Mouse (Mus musculus) embryonic facial prominence, embryonic 12.5 days (tissue): Measurements from ENCODE around the gene Heca. TPM values are rescaled to one million over a fixed set of nuclear protein-coding genes. Genes with fewer than 3 reads are reported as not detected.
"Not testable (repeated sequence)": the region's sequence is repeated elsewhere in the genome, so short reads cannot be mapped to it uniquely, and the experiment has no call there.

Source experiments
- ATAC-seq: fragments of 200-750 bp; cut with Nextera tagmentation; 2 replicates; pipeline ENCODE4 v1.8.0; 2017; ENCODE audit not compliant: insufficient number of reproducible peaks, insufficient read depth, low FRiP score, low TSS enrichment
- H3K27ac ChIP-seq: fragments of 300-500 bp; sonication (generic); 2 replicates; pipeline ENCODE4 v1.5.1; 2016; ENCODE audit warnings: mild to moderate bottlenecking
- H3K27me3 ChIP-seq: fragments of 300-500 bp; sonication (generic); 2 replicates; pipeline ENCODE4 v1.6.1; 2016; ENCODE audit warnings: mild to moderate bottlenecking, moderate library complexity
- H3K36me3 ChIP-seq: fragments of 300-500 bp; sonication (generic); 2 replicates; pipeline ENCODE4 v1.6.1; 2016; ENCODE audit warnings: mild to moderate bottlenecking
- H3K4me1 ChIP-seq: fragments of 300-500 bp; sonication (generic); 2 replicates; pipeline ENCODE4 v1.6.1; 2016
- H3K4me2 ChIP-seq: fragments of 300-500 bp; sonication (generic); replicated peaks from 2 replicates; pipeline ENCODE4 v1.6.1; 2016; ENCODE audit warnings: mild to moderate bottlenecking, moderate library complexity
- H3K4me3 ChIP-seq: fragments of 300-500 bp; sonication (generic); 2 replicates; pipeline ENCODE4 v1.5.1; 2016; ENCODE audit warnings: mild to moderate bottlenecking
- H3K9ac ChIP-seq: fragments of 300-500 bp; sonication (generic); 2 replicates; pipeline ENCODE4 v1.6.1; 2016; ENCODE audit warnings: mild to moderate bottlenecking, moderate library complexity
- H3K9me3 ChIP-seq: fragments of 300-500 bp; sonication (generic); 2 replicates; pipeline ENCODE4 v1.6.1; 2016; ENCODE audit warnings: mild to moderate bottlenecking, moderate library complexity
- WGBS: fragments of 180-500 bp; shearing (Covaris S2); methylation state at CpG from one replicate; pipeline ENCODE4 v1.1.7; 2016; 5-methylcytosine and 5-hydroxymethylcytosine counted together
- polyA plus RNA-seq: library from polyadenylated mRNA; unstranded; fragments of >200 nt; fragmentation: Nextera tagmentation; extraction: Ambion mirVana; gene quantifications from 2 replicates; pipeline ENCODE4 v1.2.1, GENCODE M21; 2016

Gene Heca
- polyA plus RNA-seq: 4.9 TPM in 2 replicates

DNA sequence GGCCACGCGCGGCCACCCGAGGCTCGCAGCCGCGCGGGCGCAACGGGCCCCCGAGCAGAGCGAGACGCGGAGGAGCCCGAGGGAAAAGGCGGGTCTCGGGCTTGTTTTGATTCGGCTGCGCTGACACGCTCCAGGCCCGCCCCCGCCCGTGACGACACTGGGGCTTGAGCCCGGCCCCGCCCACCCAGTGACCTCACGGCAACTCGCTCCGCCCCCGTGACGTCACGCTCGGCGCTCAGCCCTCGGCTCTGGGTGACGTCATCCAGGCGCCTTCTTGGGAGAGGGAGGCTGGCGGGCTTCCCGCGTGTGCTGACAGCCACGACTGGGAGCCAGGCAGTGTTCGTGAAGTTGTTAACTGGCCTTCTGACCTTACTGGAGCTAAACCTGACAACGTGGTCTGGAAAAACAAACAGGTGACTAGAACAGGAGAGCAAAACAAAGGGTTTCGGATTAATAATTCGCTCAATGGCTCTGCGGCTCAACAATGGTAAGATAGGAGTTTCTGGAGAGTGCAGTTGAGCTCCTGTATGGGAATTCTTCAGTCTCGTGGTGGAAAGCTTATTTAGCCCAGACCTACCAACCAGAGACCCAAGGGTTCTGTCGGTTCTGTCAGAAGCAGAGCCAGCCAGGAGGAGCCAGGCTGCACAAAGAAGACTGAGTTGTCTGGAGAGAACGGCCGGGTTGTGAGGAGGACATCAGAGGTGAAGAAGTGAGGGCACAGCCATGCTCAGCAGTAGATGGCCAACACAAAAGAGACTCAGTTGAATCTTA lies at the start of gene Heca:
Heca (minus strand) TSS at position 108 of the 771 bp plus-strand sequence.
- WGBS: 11% methylated on average over 36 of the region's 50 CpGs

GRCm38 (mm10) chr10:17990576-17990975 lies 42.7 kb upstream of the Heca start:
- H3K9me3 ChIP-seq: no peaks in the 10 kb centered on the region
- H3K4me2 ChIP-seq: no peak overlapping the region
- no peak overlapping the region for H3K27ac ChIP-seq
- H3K4me3 ChIP-seq: no peak overlapping the region
- H3K36me3 ChIP-seq: no peaks in the 10 kb centered on the region
- WGBS: 86% methylated on average over 4 of the region's 4 CpGs
- H3K4me1 ChIP-seq: no peaks in the 10 kb centered on the region
- ATAC-seq: no peak
- H3K27me3 ChIP-seq: no peaks in the 10 kb centered on the region
- H3K9ac ChIP-seq: no peak overlapping the region

More for the DNA sequence above, at the start of gene Heca:
- Histone ChIP-seq H3K9me3 (no peaks in the 10 kb centered on the region; the same call in 1 of the 2 replicates), H3K4me3 (peak within 1 kb of the TSS; percentile 86), H3K4me1 (peaks cover 5% of the 10 kb centered on the region; the same call in 1 of the 2 replicates), H3K9ac (peak within 1 kb of the TSS; percentile 89), H3K27ac (peak within 1 kb of the TSS; percentile 88), H3K36me3 (no peaks in the 10 kb centered on the region), H3K27me3 (no peaks in the 10 kb centered on the region), H3K4me2 (peak within 1 kb of the TSS; percentile 54)
- ATAC-seq: peak; percentile 94

- Histone ChIP-seq H3K36me3 (no peaks in the 10 kb centered on the region), H3K4me1 (no peaks in the 10 kb centered on the region), H3K9ac (no peak overlapping the region), H3K27me3 (no peaks in the 10 kb centered on the region), H3K4me2 (no peak overlapping the region), H3K27ac (no peak overlapping the region), H3K9me3 (no peaks in the 10 kb centered on the region), H3K4me3 (no peak overlapping the region)
- ATAC-seq: no peak
- WGBS: 77% methylated on average over 6 of the region's 6 CpGs
These were observed 41.3 kb upstream of the Heca start for GRCm38 (mm10) chr10:17989136-17989535.

DNA sequence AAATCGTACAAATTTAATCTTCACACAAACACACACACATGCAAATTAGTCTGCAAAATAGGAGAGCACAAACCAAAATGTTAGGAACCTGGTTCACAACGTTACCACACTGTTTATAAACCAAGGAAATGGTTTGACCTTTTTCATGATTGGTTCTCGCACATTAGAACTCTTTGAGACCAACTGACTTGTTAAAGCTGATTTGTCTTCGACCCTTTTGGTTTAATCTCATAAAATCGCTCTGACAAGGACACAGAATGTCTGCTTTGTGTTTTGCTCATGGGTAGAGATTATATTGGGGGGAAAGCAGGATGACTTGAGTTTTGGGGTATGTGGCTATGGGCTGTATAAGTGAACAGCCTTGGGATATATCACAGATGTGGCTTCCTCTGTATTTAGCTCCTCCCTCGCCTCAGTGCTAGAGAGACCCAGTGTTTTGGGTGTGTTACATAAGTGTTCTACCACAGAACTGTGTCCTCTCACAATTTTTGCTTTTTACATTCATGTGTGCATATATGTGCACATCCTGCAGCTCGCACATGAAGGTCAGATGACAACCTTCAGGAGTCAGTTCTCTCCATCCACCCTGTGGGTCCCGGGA lies 40.1 kb upstream of the Heca start:
- 77% methylated on average over 8 of the region's 8 CpGs for WGBS
- Histone ChIP-seq H3K36me3 (no peaks in the 10 kb centered on the region), H3K27me3 (no peaks in the 10 kb centered on the region), H3K9me3 (no peaks in the 10 kb centered on the region), H3K9ac (no peak overlapping the region), H3K4me3 (no peak overlapping the region), H3K4me2 (no peak overlapping the region), H3K4me1 (no peaks in the 10 kb centered on the region), H3K27ac (no peak overlapping the region)
- ATAC-seq: no peak

DNA sequence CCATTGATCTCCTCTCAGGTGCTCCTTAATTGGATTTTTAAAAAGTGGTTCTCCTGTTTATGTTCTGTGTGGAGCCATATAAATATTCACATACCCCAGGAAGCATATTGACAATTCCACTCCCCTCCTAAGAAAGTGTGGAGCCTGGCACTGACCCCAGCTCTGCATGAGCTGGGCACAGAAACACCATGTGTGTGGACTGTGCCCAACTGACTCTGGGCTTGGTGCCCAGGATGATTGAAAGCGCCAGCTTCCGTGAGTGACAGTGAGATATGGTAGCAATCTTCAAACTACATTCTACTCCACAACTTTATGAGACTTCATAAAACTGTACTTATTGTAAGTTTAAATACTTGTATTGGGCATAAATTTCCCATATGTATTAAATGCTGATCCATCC lies 35.4 kb upstream of the Heca start:
- Histone ChIP-seq H3K9ac (no peak overlapping the region), H3K4me2 (no peak overlapping the region), H3K4me1 (no peaks in the 10 kb centered on the region), H3K9me3 (no peaks in the 10 kb centered on the region), H3K27ac (no peak overlapping the region), H3K4me3 (no peak overlapping the region), H3K27me3 (no peaks in the 10 kb centered on the region), H3K36me3 (no peaks in the 10 kb centered on the region)
- no peak for ATAC-seq
- WGBS: 94% methylated on average over 2 of the region's 2 CpGs

GRCm38 (mm10) chr10:17966090-17966489 lies 18.2 kb upstream of the Heca start:
- ATAC-seq: no peak
- no peak overlapping the region for H3K27ac ChIP-seq
- 69% methylated on average over 4 of the region's 4 CpGs for WGBS

DNA sequence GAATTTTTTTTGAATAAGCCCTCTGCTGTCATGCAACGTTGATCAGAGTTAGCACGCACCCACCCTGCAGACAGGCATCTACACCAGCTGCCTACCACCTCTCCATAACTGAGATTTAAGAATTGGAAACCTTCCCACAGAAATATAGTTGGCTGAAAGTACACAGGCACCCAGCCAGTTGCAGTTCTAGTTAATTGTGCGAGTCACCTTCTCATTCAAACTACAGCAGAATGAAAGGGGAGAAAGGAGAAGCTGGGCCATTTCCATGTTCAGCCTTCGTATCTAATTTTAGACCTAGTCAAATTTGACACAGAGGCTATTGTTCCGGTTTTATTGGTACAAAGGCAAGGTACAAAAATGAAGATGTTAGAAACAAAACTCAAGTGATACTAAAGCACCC lies 2.9 kb upstream of the Heca start:
- Histone ChIP-seq H3K27ac (no peak overlapping the region), H3K9me3 (no peaks in the 10 kb centered on the region; the same call in 1 of the 2 replicates), H3K4me3 (no peak overlapping the region), H3K36me3 (no peaks in the 10 kb centered on the region), H3K27me3 (no peaks in the 10 kb centered on the region), H3K9ac (no peak overlapping the region), H3K4me1 (peaks cover 5% of the 10 kb centered on the region; the same call in 1 of the 2 replicates), H3K4me2 (no peak overlapping the region)
- no peak for ATAC-seq
- 86% methylated on average over 5 of the region's 5 CpGs for WGBS

More at GRCm38 (mm10) chr10:17966090-17966489, 18.2 kb upstream of the Heca start:
- no peaks in the 10 kb centered on the region for H3K9me3 ChIP-seq
- no peak overlapping the region for H3K4me2 ChIP-seq
- no peaks in the 10 kb centered on the region for H3K36me3 ChIP-seq
- H3K4me1 ChIP-seq: no peaks in the 10 kb centered on the region
- H3K27me3 ChIP-seq: no peaks in the 10 kb centered on the region
- no peak overlapping the region for H3K9ac ChIP-seq
- H3K4me3 ChIP-seq: no peak overlapping the region

- no peaks in the 10 kb centered on the region for H3K27me3 ChIP-seq
- ATAC-seq: no peak
These were observed 526 bp downstream of the Heca start for GRCm38 (mm10) chr10:17947175-17947906.

DNA sequence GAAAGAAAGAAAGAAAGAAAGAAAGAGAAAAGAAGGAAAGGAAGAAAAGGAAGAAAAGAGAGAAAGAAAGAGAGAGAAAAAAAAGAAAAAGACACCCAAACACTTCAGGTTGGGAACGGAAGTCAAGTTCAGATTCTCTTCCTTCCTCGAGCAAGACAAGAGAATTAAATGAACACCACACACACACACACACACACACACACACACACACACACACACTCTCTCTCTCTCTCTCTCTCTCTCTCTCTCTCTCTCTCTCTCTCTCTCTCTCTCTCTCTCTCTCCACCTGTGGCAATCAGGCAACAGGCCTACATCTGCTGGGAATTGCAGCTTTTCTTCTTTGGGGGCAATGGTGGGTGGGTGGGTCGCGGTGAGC lies 1.1 kb downstream of the Heca start:
- Histone ChIP-seq H3K9ac (peak overlapping the region; percentile 89), H3K4me2 (peak overlapping the region; percentile 54), H3K4me3 (peak overlapping the region; percentile 86), H3K27ac (peak overlapping the region; percentile 88)
- not testable (repeated sequence) for H3K4me1 ChIP-seq, ATAC-seq, H3K36me3 ChIP-seq, H3K27me3 ChIP-seq, H3K9me3 ChIP-seq
- WGBS: 2% methylated on average over 4 of the region's 4 CpGs

More at GRCm38 (mm10) chr10:17947175-17947906, 526 bp downstream of the Heca start:
- H3K4me2 ChIP-seq: peak overlapping the region; percentile 54
- WGBS: under 1% methylated on average over 76 of the region's 110 CpGs
- H3K36me3 ChIP-seq: no peaks in the 10 kb centered on the region
- peaks cover 5% of the 10 kb centered on the region; the same call in 1 of the 2 replicates for H3K4me1 ChIP-seq
- no peaks in the 10 kb centered on the region for H3K9me3 ChIP-seq
- H3K4me3 ChIP-seq: peak overlapping the region; percentile 86
- peak overlapping the region; percentile 89 for H3K9ac ChIP-seq
- H3K27ac ChIP-seq: peak overlapping the region; percentile 88

- Histone ChIP-seq H3K27ac (no peak overlapping the region), H3K9me3 (no peaks in the 10 kb centered on the region), H3K4me2 (peak overlapping the region; percentile 54), H3K4me3 (peak overlapping the region; percentile 86; the same call in 1 of the 2 replicates), H3K4me1 (peaks cover 5% of the 10 kb centered on the region; the same call in 1 of the 2 replicates), H3K9ac (0 out of 2 replicates have a peak overlapping the region, but pooled peaks have one; percentile 15), H3K27me3 (no peaks in the 10 kb centered on the region), H3K36me3 (no peaks in the 10 kb centered on the region)
- ATAC-seq: no peak
- 69% methylated on average over 3 of the region's 3 CpGs for WGBS
These were observed 1.8 kb downstream of the Heca start for GRCm38 (mm10) chr10:17946046-17946445.

DNA sequence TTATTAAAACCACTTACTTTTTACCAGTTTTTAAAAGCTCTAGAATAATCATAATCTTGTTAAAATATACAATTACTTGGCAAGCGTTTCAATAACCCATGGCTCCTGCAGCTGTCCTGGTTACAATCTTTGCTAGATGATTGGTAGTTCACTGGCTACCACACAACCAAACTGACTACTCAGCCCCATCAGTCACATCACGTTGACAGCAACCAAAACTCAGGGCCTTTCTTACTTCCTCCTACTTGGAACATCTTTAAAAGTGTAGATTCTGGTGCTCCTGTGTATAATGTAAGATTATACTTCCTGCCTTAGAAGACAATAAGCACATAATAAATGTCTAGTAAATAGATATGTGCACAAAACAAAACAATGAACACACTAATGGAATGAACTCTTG lies 14.2 kb downstream of the Heca start:
- no peak for ATAC-seq
- H3K36me3 ChIP-seq: 0 out of 2 replicates have a peak, but pooled peaks cover 2% of the 10 kb centered on the region
- H3K27me3 ChIP-seq: no peaks in the 10 kb centered on the region
- no peak overlapping the region for H3K4me2 ChIP-seq
- no peaks in the 10 kb centered on the region for H3K9me3 ChIP-seq
- WGBS: 73% methylated on average over 2 of the region's 2 CpGs
- no peak overlapping the region for H3K9ac ChIP-seq
- H3K4me1 ChIP-seq: peaks cover 12% of the 10 kb centered on the region
- H3K27ac ChIP-seq: no peak overlapping the region
- H3K4me3 ChIP-seq: no peak overlapping the region
